Mouse (Mus musculus) cerebellum, adult (tissue): Measurements from ENCODE around the gene Tbce.
"Not testable (repeated sequence)": the region's sequence is repeated elsewhere in the genome, so short reads cannot be mapped to it uniquely, and the experiment has no call there.

Experiments used
- ATAC-seq: cut with Nextera tagmentation; 2 replicates; pipeline ENCODE4 v1.9.2; 2017; ENCODE audit warnings: mild to moderate bottlenecking, moderate library complexity, mixed read lengths; ENCODE audit not compliant: insufficient number of reproducible peaks, low FRiP score, low TSS enrichment

Gene Tbce

GRCm38 (mm10) chr13:13981842-13982241 lies 57.6 kb downstream of the Tbce start:
- ATAC-seq = not testable (repeated sequence)

GRCm38 (mm10) chr13:13969796-13970195 lies 69.6 kb downstream of the Tbce start:
- no peak for ATAC-seq

- no peak for ATAC-seq
Measured at GRCm38 (mm10) chr13:13968629-13969111, 70.8 kb downstream of the Tbce start.

- no peak for ATAC-seq
Measured at GRCm38 (mm10) chr13:13966172-13966571, 73.3 kb downstream of the Tbce start.

GRCm38 (mm10) chr13:13965388-13965964 lies 74.0 kb downstream of the Tbce start:
- ATAC-seq = no peak; the same call in 1 of the 2 replicates

- no peak for ATAC-seq
Measured at GRCm38 (mm10) chr13:13961046-13961445, 78.4 kb downstream of the Tbce start.

DNA sequence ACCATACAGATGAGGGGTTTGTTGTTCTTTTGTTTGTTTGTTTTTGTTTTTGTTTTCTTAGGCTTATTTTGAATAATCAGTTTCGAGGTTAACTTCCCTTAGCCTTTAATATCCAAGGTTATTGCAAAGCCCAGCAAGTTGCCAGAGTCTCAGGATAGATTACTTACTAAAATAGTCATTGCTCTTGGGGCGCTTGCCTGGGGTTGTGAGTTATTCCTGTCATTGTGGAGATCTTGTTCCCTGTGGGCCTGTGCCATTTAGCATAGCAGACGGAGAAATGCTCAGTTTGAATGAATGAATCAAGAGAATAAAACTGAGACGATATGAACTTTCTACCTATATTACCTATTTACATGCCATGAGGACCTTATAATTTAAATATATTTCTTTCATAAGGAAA lies 79.2 kb downstream of the Tbce start:
- no peak for ATAC-seq

DNA sequence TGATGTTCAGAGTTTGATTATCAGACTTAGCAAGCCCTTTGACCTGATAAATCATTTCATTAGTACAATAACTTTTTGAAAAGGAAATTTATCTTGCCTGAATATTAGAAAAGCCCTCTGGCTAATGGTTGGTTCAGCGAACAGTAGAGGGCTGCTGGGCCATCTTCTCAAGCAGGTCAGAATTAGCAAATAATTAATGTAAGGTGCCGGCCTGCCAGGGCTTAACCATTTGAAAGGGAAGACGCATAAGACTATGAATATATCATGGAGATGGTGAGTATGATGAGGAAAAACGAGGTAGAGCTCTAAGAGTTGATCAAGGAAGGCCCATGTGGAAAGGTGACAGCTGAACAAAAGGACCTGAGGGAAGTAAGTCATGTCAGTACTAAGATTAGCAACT lies 82.8 kb downstream of the Tbce start:
- ATAC-seq = no peak

DNA sequence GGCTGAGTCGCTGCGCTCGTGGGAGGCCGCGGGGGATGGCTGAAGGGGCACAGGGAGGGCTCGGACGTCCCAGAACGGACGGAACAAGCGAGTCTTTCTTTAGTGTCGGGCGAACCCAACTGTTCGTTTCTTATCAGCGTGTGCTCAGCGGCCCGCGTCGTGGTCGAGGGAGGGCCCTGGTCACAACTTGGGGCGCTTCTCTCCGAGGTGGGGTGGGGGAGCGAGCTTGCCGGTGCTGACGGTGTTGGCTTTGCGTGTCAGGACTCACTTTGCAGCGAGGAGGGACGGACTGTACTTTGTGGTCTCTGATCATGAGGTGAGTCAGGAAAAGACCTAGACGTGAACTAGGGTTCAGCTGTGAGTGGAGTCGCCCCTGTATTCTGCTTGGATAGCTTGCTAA lies 84.5 kb downstream of the Tbce start:
- ATAC-seq = peak; percentile 17

DNA sequence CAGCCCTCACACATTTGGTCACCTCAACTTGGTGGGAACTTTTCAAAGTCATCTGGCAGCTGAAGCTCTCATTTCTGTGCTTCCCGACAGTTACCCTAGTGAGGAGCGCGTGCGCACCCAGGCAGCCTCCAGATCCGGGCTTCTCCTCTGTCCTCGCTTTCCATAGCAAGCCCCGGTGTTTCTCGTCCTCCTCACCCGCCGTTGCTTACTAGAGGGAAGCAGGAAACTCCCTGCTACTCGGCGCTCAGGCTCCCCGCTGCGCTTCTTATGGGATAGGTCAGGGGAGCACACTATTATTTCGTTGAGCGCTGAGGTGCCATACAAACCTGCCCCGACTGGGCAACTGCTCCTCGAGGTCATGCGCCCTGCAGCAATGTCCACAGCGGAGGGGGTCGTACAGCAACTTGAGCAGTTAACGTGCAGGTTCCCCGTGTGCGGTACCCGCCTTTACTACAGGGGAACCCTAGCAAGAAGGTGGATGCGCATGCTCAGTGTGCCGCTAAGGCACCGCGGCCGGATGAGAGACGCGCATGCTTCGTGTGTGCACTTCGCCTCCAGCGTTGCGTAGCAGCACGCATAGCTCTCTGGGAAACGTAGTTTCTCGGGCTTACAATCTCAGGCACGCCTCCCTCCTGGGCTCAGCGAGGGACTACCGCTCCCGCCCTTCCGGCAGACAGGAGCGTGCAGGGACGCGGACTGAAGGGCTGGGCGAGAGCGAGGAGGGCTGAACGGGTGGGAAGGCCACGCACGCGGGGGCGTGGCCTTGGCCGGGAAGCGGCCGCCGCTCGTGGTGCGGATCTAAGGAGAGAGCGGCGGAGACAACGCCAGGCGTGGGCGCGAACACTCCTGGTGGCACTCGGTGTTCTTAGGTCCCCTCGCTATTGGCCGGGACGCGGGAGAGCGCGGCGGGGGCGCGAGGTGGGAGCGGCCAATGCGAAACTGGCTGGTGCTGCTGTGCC lies 85.3 kb downstream of the Tbce start, which contains the start of gene B3galnt2:
Gene B3galnt2, plus strand, starts transcription at position 596 of the 959 bp plus-strand sequence.
- ATAC-seq = peak; percentile 98
